Mouse (Mus musculus) left cerebral cortex, postnatal 14 days (tissue): ENCODE results near the gene Tmem214. TPM values are rescaled to one million over a fixed set of nuclear protein-coding genes. Genes with fewer than 3 reads are reported as not detected.
"Not testable (repeated sequence)": the region's sequence is repeated elsewhere in the genome, so short reads cannot be mapped to it uniquely, and the experiment has no call there.

Experiments
- DNase-seq, 2 experiments: peaks; one replicate each; pipeline ENCODE4 v3.0.0; 2021 to 2022; ENCODE audit warnings: low spot score in 2 of 2, mixed read lengths in 1 of 2
- intact Hi-C: fragments of 180-260 bp; cut with DNase I; formaldehyde crosslinking; loops from one replicate; pipeline ENCODE4 v1.15.1; 2025
- total RNA-seq, 2 experiments: library from RNA; stranded (reverse); gene quantifications; 2 replicates each; pipeline ENCODE4 v1.2.3; 2021

The Tmem214 gene
- total RNA-seq, 2 experiments from 2014 or later = 69.1 to 69.4 TPM

- peak; percentile 76 to 92 for DNase-seq
- intact Hi-C loops = no loop called here
Measured at GRCm38 (mm10) chr5:30869405-30870130, 1.8 kb downstream of the Tmem214 start.

GRCm38 (mm10) chr5:30870131-30870406, 2.3 kb downstream of the Tmem214 start:
- no peak for DNase-seq
- intact Hi-C loops = no loop called here

GRCm38 (mm10) chr5:30872574-30872973, 4.8 kb downstream of the Tmem214 start:
- intact Hi-C loops = no loop called here

GRCm38 (mm10) chr5:30874365-30874764, 6.6 kb downstream of the Tmem214 start:
- intact Hi-C loops = no loop called here
- no peak for DNase-seq

More at GRCm38 (mm10) chr5:30872574-30872973, 4.8 kb downstream of the Tmem214 start:
- DNase-seq = no peak

GRCm38 (mm10) chr5:30878616-30879015, 10.8 kb downstream of the Tmem214 start:
- intact Hi-C loops = no loop called here
- no peak for DNase-seq

GRCm38 (mm10) chr5:30879347-30879943, 11.6 kb downstream of the Tmem214 start:
- no peak for DNase-seq
- intact Hi-C loops = no loop called here

- not testable (repeated sequence) for DNase-seq
- intact Hi-C loops = loop anchor here (10.0 kb wide), 1 partner anchor 167 kb away; the partner anchor contains the start of gene Dpysl5
Measured at GRCm38 (mm10) chr5:30881839-30882238, 14.0 kb downstream of the Tmem214 start.

- no peak for DNase-seq
- intact Hi-C loops = loop anchor here (5.0 to 10.0 kb wide), 2 partner anchors 74 to 171 kb away; partner anchors contain the start of genes Dpysl5 and Mapre3
Measured at GRCm38 (mm10) chr5:30886209-30886608, 18.4 kb downstream of the Tmem214 start.

- DNase-seq = no peak
- intact Hi-C loops = loop anchor here (5.0 to 10.0 kb wide), 2 partner anchors 74 to 172 kb away; partner anchors contain the start of genes Dpysl5 and Mapre3
Measured at GRCm38 (mm10) chr5:30886731-30887130, 18.9 kb downstream of the Tmem214 start.

GRCm38 (mm10) chr5:30887331-30887761, 19.5 kb downstream of the Tmem214 start:
- intact Hi-C loops = loop anchor here (5.0 to 10.0 kb wide), 2 partner anchors 75 to 173 kb away; partner anchors contain the start of genes Dpysl5 and Mapre3
- peak; percentile 56 to 61 for DNase-seq

- intact Hi-C loops = loop anchor here (5.0 to 10.0 kb wide), 2 partner anchors 76 to 173 kb away; partner anchors contain the start of genes Dpysl5 and Mapre3
Measured at GRCm38 (mm10) chr5:30887858-30888336, 20.1 kb downstream of the Tmem214 start.

GRCm38 (mm10) chr5:30888337-30889087, 20.7 kb downstream of the Tmem214 start, which contains the start of gene Agbl5:
Agbl5 (plus strand) TSS chr5:30888694.
- intact Hi-C loops = loop anchor here (5.0 to 10.0 kb wide), 2 partner anchors 76 to 174 kb away; partner anchors contain the start of genes Dpysl5 and Mapre3
- DNase-seq = peak; percentile 97

More at GRCm38 (mm10) chr5:30887858-30888336, 20.1 kb downstream of the Tmem214 start:
- peak; percentile 94 to 97 for DNase-seq

- peak in 1 of 2 experiments; percentile 25 for DNase-seq
- intact Hi-C loops = loop anchor here (5.0 to 10.0 kb wide), 2 partner anchors 77 to 174 kb away; partner anchors contain the start of genes Dpysl5 and Mapre3
Measured at GRCm38 (mm10) chr5:30889088-30889754, 21.4 kb downstream of the Tmem214 start.

GRCm38 (mm10) chr5:30890375-30890774, 22.6 kb downstream of the Tmem214 start:
- intact Hi-C loops = no loop called here
- no peak for DNase-seq

- intact Hi-C loops = no loop called here
Measured at GRCm38 (mm10) chr5:30901860-30902259, 34.0 kb downstream of the Tmem214 start.

GRCm38 (mm10) chr5:30907413-30908059, 39.7 kb downstream of the Tmem214 start, which contains the start of gene Ost4:
Ost4 (minus strand) TSS chr5:30907788.
- intact Hi-C loops = no loop called here
- peak; percentile 95 to 97 for DNase-seq

More at GRCm38 (mm10) chr5:30901860-30902259, 34.0 kb downstream of the Tmem214 start:
- no peak for DNase-seq

- intact Hi-C loops = no loop called here
- DNase-seq = no peak
Measured at GRCm38 (mm10) chr5:30908426-30909299, 40.9 kb downstream of the Tmem214 start.
